Mouse (Mus musculus): ENCODE measurements around the gene Ivns1abp. TPM values are rescaled to one million over a fixed set of nuclear protein-coding genes. Genes with fewer than 3 reads are reported as not detected.
"Not testable (repeated sequence)": the region's sequence is repeated elsewhere in the genome, so short reads cannot be mapped to it uniquely, and the experiment has no call there.

Ivns1abp gene
- polyA plus RNA-seq (2011; ENCODE audit: insufficient read length, low read depth, missing spikeins) = 91.0 and 105 TPM in 2 replicates

DNA sequence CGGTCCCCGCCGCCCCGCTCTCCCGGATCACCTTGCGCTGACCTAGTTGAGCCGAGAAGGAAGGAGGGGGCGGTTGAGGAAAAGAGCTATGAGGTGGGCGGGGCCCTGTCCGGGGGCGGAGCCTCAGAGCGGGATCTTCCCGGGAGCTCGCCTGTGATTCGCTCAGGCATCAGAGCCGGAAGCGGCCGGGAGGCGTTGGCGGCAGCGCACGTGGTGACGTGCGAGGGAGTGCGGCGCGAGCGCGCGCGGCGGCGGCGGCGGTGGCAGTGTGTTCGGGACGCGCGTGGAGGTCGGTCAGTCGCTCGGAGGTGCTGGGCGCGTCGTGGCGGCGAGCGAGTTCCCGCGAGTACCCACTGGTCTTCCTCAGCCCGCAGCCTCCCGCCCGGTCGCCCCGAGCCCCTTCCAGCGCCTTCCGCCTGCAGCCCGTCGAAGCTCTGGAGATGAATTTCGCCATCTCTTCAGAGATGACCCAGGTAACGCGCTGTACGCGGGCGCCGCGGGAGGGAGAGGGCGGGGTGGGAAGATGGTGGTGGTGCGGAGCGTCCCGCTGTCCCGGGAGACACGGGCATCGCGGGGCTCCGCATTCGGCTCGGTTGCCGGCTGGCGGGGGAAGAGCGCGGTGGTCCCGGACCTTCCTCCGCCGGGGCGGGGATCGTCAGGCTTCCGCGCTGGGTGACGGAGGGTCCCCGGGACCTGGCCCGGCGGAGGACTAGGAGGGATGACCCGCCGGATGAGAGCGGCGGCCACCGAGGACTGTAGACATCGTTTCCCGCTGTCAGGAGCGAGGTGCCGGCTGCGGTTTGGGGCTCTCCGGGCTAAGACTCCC lies at the start of gene Ivns1abp:
TSS of gene Ivns1abp (plus strand) at position 195 of the 826 bp plus-strand sequence.
- Histone ChIP-seq H3K27ac (ENCODE audit: insufficient read depth, low read length) (peak within 1 kb of the TSS; percentile 47), H3K4me1 (ENCODE audit: control insufficient read depth, insufficient read depth, low read length) (peaks cover 4% of the 10 kb centered on the region), H3K4me3 (ENCODE audit: insufficient read depth, low read length) (peak within 1 kb of the TSS; percentile 69)
- TF ChIP-seq POLR2A (IDR thresholded peaks at IDR 0.05; ENCODE audit: low read depth, low read length) (peak; percentile 81), CTCF (IDR thresholded peaks at IDR 0.05; ENCODE audit: borderline replicate concordance, insufficient read depth, low read length) (no peak)

DNA sequence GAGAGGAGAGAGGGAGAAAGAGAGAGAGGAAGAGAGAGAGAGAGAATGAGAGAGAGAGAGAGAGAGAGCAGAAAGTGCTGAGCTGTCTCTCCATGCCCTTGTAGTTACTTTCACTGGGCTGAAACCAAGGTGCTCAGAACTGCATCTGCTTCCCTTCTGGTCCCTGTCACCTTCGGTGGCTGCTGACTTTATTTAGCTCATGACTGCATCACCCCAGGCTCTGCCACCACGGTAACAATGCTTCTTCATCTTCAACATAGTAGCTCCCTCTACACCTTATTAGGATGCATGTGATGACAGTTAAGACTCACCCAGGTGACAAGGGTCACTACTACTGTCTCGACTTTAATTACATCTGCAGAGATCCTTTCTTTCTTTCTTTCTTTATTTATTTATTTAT lies 48.8 kb upstream of the Ivns1abp start:
- no peak for TF ChIP-seq CTCF (IDR thresholded peaks at IDR 0.05; ENCODE audit: borderline replicate concordance, insufficient read depth, low read length)
- TF ChIP-seq POLR2A (IDR thresholded peaks at IDR 0.05; ENCODE audit: low read depth, low read length) = no peak
- H3K4me1 ChIP-seq (ENCODE audit: control insufficient read depth, insufficient read depth, low read length) = no peaks in the 10 kb centered on the region
- no peak overlapping the region for H3K4me3 ChIP-seq (ENCODE audit: insufficient read depth, low read length)
- H3K27ac ChIP-seq (ENCODE audit: insufficient read depth, low read length) = no peak overlapping the region

DNA sequence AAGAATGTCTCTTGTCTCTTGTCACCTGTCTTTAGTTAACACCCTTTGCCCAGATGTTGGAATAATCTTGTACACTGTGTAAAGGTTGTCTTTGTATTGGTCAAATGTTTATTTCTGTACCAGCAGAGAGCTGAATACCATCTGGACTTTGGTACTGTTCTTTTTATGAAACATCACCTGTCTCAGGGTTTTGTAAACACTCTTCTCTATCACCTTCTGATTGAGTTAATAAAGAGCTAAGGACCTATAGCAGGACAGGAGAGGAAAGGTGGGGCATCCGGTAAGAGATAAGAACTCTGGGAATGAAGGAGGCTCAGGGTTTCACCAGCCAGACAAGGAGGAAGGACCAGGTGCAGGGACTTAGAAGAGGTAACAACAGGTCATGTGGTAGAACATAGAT lies 47.7 kb upstream of the Ivns1abp start:
- no peaks in the 10 kb centered on the region for H3K4me1 ChIP-seq (ENCODE audit: control insufficient read depth, insufficient read depth, low read length)
- no peak for TF ChIP-seq POLR2A (IDR thresholded peaks at IDR 0.05; ENCODE audit: low read depth, low read length)
- no peak for TF ChIP-seq CTCF (IDR thresholded peaks at IDR 0.05; ENCODE audit: borderline replicate concordance, insufficient read depth, low read length)

DNA sequence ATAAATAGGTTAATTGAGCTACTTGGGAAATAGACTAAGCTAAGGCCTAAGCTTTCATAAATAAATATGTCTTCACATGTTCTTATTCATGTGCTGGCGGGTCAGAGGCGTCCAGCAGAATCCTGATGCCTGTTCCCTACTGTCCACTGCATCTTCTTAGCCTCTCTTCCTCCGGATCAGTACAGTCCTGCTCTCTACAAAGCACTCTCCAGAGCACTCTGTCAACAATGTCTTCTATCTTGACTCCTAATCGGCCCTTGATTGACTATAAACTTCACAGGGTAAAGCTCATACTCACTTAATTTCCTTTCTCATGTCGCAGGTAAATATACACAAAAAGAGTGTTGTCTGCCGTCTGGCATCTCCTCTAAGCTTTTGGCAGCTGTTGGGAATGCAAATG lies 47.3 kb upstream of the Ivns1abp start:
- H3K27ac ChIP-seq (ENCODE audit: insufficient read depth, low read length) = no peak overlapping the region
- TF ChIP-seq CTCF (IDR thresholded peaks at IDR 0.05; ENCODE audit: borderline replicate concordance, insufficient read depth, low read length) (no peak), POLR2A (IDR thresholded peaks at IDR 0.05; ENCODE audit: low read depth, low read length) (no peak)
- no peak overlapping the region for H3K4me3 ChIP-seq (ENCODE audit: insufficient read depth, low read length)
- no peaks in the 10 kb centered on the region for H3K4me1 ChIP-seq (ENCODE audit: control insufficient read depth, insufficient read depth, low read length)

More for the DNA sequence above, 47.7 kb upstream of the Ivns1abp start:
- H3K4me3 ChIP-seq (ENCODE audit: insufficient read depth, low read length) = no peak overlapping the region
- H3K27ac ChIP-seq (ENCODE audit: insufficient read depth, low read length) = no peak overlapping the region

- no peak overlapping the region for H3K27ac ChIP-seq (ENCODE audit: insufficient read depth, low read length)
- no peak for TF ChIP-seq CTCF (IDR thresholded peaks at IDR 0.05; ENCODE audit: borderline replicate concordance, insufficient read depth, low read length)
- no peak for TF ChIP-seq POLR2A (IDR thresholded peaks at IDR 0.05; ENCODE audit: low read depth, low read length)
- H3K4me3 ChIP-seq (ENCODE audit: insufficient read depth, low read length) = no peak overlapping the region
- no peaks in the 10 kb centered on the region for H3K4me1 ChIP-seq (ENCODE audit: control insufficient read depth, insufficient read depth, low read length)
Observed at GRCm38 (mm10) chr1:151297596-151297995, 46.7 kb upstream of the Ivns1abp start.

DNA sequence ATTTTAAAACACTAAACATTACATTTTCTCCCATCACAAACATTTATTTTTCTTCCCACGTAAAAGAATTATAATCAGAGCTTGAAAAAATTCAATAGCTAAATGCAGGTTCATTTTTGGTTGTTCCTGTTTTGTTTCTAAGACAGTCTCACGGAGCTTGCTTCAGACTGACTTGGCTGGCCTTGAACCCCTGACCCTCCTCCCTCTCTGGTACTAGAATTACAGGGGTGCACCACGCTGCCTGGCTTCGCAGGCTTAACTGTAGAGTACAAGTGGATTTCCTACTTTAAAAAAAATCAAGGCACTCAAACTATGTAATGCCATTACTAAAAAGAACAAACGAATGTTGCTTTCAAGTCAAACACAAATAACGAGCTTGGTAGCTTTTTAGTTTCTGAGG lies 42.8 kb upstream of the Ivns1abp start:
- Histone ChIP-seq H3K27ac (ENCODE audit: insufficient read depth, low read length) (no peak overlapping the region), H3K4me3 (ENCODE audit: insufficient read depth, low read length) (no peak overlapping the region), H3K4me1 (ENCODE audit: control insufficient read depth, insufficient read depth, low read length) (no peaks in the 10 kb centered on the region)
- TF ChIP-seq POLR2A (IDR thresholded peaks at IDR 0.05; ENCODE audit: low read depth, low read length) (no peak), CTCF (IDR thresholded peaks at IDR 0.05; ENCODE audit: borderline replicate concordance, insufficient read depth, low read length) (no peak)

DNA sequence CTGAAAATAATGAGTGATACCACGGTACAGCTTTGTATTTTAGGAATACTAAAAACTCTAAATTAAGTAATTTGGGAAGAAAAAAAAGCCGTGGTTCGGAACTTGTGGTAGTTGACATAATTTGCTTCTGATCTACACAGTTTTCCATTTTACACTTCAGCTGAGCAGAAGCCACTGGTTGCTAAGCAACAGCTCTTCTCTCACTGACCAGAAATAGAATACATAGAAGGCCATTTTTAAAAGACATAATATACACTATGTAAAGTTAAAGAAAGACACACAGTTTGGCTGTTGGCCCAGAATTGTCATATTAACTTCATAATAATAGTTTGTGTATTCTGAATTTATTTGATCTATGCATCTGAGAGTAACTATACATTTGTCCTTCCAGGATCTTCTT lies 42.4 kb upstream of the Ivns1abp start:
- H3K4me3 ChIP-seq (ENCODE audit: insufficient read depth, low read length) = no peak overlapping the region
- H3K27ac ChIP-seq (ENCODE audit: insufficient read depth, low read length) = no peak overlapping the region
- no peak for TF ChIP-seq POLR2A (IDR thresholded peaks at IDR 0.05; ENCODE audit: low read depth, low read length)
- TF ChIP-seq CTCF (IDR thresholded peaks at IDR 0.05; ENCODE audit: borderline replicate concordance, insufficient read depth, low read length) = no peak
- H3K4me1 ChIP-seq (ENCODE audit: control insufficient read depth, insufficient read depth, low read length) = no peaks in the 10 kb centered on the region

GRCm38 (mm10) chr1:151303265-151303664 lies 41.0 kb upstream of the Ivns1abp start:
- Histone ChIP-seq H3K4me3 (ENCODE audit: insufficient read depth, low read length) (no peak overlapping the region), H3K4me1 (ENCODE audit: control insufficient read depth, insufficient read depth, low read length) (no peaks in the 10 kb centered on the region), H3K27ac (ENCODE audit: insufficient read depth, low read length) (no peak overlapping the region)
- TF ChIP-seq CTCF (IDR thresholded peaks at IDR 0.05; ENCODE audit: borderline replicate concordance, insufficient read depth, low read length) = no peak
- no peak for TF ChIP-seq POLR2A (IDR thresholded peaks at IDR 0.05; ENCODE audit: low read depth, low read length)

DNA sequence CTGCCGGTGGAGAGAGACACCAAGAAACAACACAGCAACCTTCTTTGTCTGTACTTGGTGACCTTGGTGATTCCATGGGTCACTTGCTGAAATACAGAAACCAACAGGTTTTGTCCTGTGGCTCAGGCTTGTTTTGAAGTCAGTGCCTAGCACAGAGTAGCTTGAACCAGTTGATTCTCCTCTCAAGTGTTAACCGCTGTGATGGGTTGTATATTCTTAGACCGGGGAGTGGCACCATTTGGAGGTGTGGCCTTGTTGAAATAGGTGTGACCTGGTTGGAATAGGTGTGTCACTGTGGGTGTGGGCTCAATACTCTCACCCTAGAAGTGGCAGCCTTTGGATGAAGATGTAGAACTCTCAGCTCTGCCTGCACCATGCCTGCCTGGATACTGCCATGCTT lies 39.3 kb upstream of the Ivns1abp start:
- H3K27ac ChIP-seq (ENCODE audit: insufficient read depth, low read length); H3K4me3 ChIP-seq (ENCODE audit: insufficient read depth, low read length); H3K4me1 ChIP-seq (ENCODE audit: control insufficient read depth, insufficient read depth, low read length): not testable (repeated sequence)

DNA sequence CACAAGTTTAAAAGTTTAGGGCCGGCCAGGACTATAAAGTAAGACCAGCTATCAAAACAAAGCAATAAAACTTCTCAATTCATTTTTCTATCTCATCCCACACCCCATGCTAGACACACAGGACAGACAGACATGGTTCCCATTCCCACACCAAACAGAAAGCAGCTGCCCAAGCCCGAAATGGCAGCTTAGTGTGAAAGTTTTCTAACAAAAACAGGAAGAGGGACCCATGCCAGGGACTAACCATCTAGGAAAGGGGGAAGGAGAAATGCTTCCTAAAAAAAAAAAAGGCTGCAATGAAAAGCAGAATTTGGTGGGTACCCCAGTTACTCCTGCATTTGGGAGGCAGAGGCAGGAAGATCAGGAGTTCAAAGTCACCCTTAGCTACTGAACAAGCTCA lies 37.2 kb upstream of the Ivns1abp start:
- Histone ChIP-seq H3K4me1 (ENCODE audit: control insufficient read depth, insufficient read depth, low read length) (no peaks in the 10 kb centered on the region), H3K4me3 (ENCODE audit: insufficient read depth, low read length) (no peak overlapping the region), H3K27ac (ENCODE audit: insufficient read depth, low read length) (no peak overlapping the region)
- TF ChIP-seq POLR2A (IDR thresholded peaks at IDR 0.05; ENCODE audit: low read depth, low read length) (no peak), CTCF (IDR thresholded peaks at IDR 0.05; ENCODE audit: borderline replicate concordance, insufficient read depth, low read length) (no peak)

Measured in embryonic fibroblast, embryonic 13.5 days (primary cell).